Mouse (Mus musculus) heart, embryonic 10.5 days (tissue): ENCODE results near the gene Senp7. TPM values are rescaled to one million over a fixed set of nuclear protein-coding genes. Genes with fewer than 3 reads are reported as not detected.
A peak's percentile ranks its signal among the peaks of the same experiment; 100 is the strongest.

Experiments
- DNase-seq: peaks from one replicate; pipeline ENCODE4 v3.0.0-alpha.2; 2017; ENCODE audit warnings: low spot score
- H3K27ac ChIP-seq: fragments of 300-500 bp; sonication (generic); 2 replicates; pipeline ENCODE4 v1.5.1; 2016; ENCODE audit warnings: mild to moderate bottlenecking
- H3K27me3 ChIP-seq: fragments of 300-500 bp; sonication (generic); 2 replicates; pipeline ENCODE4 v1.6.1; 2016; ENCODE audit warnings: mild to moderate bottlenecking; ENCODE audit not compliant: poor library complexity, insufficient read depth, severe bottlenecking
- H3K36me3 ChIP-seq: fragments of 300-500 bp; sonication (generic); 2 replicates; pipeline ENCODE4 v1.6.1; 2016; ENCODE audit warnings: mild to moderate bottlenecking, moderate library complexity
- H3K4me1 ChIP-seq: fragments of 300-500 bp; sonication (generic); 2 replicates; pipeline ENCODE4 v1.6.1; 2016; ENCODE audit warnings: mild to moderate bottlenecking
- H3K4me3 ChIP-seq: fragments of 300-500 bp; sonication (generic); 2 replicates; pipeline ENCODE4 v1.5.1; 2016; ENCODE audit warnings: mild to moderate bottlenecking, moderate library complexity
- H3K9me3 ChIP-seq: fragments of 300-500 bp; sonication (generic); 2 replicates; pipeline ENCODE4 v1.6.1; 2016; ENCODE audit warnings: mild to moderate bottlenecking, moderate library complexity
- WGBS: fragments of 180-500 bp; shearing (Covaris S2); methylation state at CpG from one replicate; pipeline ENCODE4 v1.1.7; 2016; 5-methylcytosine and 5-hydroxymethylcytosine counted together
- polyA plus RNA-seq: library from polyadenylated mRNA; unstranded; fragments of >200 nt; fragmentation: Nextera tagmentation; extraction: Ambion mirVana; gene quantifications from 2 replicates; pipeline ENCODE4 v1.2.1, GENCODE M21; 2016

The Senp7 gene
- polyA plus RNA-seq, 1 experiment from 2014 or later = 23.3 TPM

- peak; percentile 94 for DNase-seq
- Histone ChIP-seq H3K27me3 (no peaks in the 10 kb centered on the region), H3K4me1 (peaks cover 8% of the 10 kb centered on the region; the same call in 1 of the 2 replicates), H3K27ac (peak within 1 kb of the TSS; percentile 96), H3K36me3 (peaks cover 26% of the 10 kb centered on the region), H3K9me3 (no peaks in the 10 kb centered on the region), H3K4me3 (peak within 1 kb of the TSS; percentile 94)
- under 1% methylated on average over 57 of the region's 63 CpGs for WGBS
Measured at GRCm38 (mm10) chr16:56037138-56038010, 10.8 kb upstream of the Senp7 start, which contains the start of gene Trmt10c. Gene Trmt10c (minus strand): TSS chr16:56037819.

DNA sequence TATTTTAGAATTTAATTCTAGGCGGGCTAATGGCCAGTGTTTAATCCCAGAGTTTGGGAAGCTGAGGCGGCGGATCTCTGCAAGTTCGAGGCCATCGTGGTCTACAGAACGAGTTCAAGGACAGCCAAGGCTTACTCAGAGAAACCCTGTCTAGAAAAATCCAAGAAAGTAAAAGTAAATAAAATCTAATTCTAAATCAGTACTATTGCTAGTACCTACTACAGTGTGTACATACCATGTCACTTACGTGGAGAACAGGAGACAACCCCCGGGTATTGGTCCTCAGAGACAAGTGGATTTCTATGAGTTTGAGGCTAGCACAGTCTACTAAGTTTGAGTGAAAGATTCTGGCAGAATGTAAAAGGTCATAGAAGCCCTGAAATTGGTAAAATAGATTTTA lies 10.0 kb upstream of the Senp7 start:
- peak overlapping the region; percentile 96 for H3K27ac ChIP-seq
- WGBS = 31% methylated on average over 8 of the region's 8 CpGs
- H3K4me3 ChIP-seq = peak overlapping the region; percentile 94
- H3K27me3 ChIP-seq = no peaks in the 10 kb centered on the region
- peaks cover 19% of the 10 kb centered on the region for H3K36me3 ChIP-seq
- H3K4me1 ChIP-seq = peaks cover 8% of the 10 kb centered on the region; the same call in 1 of the 2 replicates
- no peaks in the 10 kb centered on the region for H3K9me3 ChIP-seq
- DNase-seq = no peak

- Histone ChIP-seq H3K9me3 (no peaks in the 10 kb centered on the region), H3K4me1 (no peaks in the 10 kb centered on the region), H3K27me3 (no peaks in the 10 kb centered on the region), H3K36me3 (no peaks in the 10 kb centered on the region), H3K27ac (no peak overlapping the region), H3K4me3 (no peak overlapping the region)
- no peak for DNase-seq
- 82% methylated on average over 3 of the region's 3 CpGs for WGBS
Measured at GRCm38 (mm10) chr16:56055911-56056310, 7.8 kb downstream of the Senp7 start.

GRCm38 (mm10) chr16:56056944-56057590 lies 8.9 kb downstream of the Senp7 start:
- 71% methylated on average over 7 of the region's 7 CpGs for WGBS
- no peaks in the 10 kb centered on the region for H3K9me3 ChIP-seq
- no peaks in the 10 kb centered on the region for H3K36me3 ChIP-seq
- no peaks in the 10 kb centered on the region for H3K4me1 ChIP-seq
- H3K27me3 ChIP-seq = no peaks in the 10 kb centered on the region
- no peak overlapping the region for H3K27ac ChIP-seq
- no peak overlapping the region for H3K4me3 ChIP-seq
- peak; percentile 19 for DNase-seq

DNA sequence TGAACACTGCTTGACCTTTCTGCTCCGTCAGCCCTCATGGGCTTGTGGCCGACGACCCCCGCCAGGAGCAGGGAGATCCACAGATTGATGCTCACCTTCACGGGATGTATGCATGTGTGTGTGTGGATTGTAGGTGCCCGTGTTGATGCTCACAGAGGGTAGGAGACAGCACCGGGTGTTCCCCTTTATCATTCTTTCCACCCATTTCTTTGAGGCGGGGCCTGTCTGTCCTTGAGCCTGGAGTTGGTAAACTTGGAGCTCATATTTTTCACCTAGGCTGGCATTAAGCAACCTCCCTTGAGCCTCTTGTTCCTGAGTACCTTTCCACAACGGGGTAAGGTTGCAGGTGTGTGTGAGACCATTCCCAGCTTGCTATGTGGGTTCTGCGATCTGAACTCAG lies 10.0 kb downstream of the Senp7 start:
- no peaks in the 10 kb centered on the region for H3K27me3 ChIP-seq
- H3K4me1 ChIP-seq = no peaks in the 10 kb centered on the region
- 78% methylated on average over 10 of the region's 10 CpGs for WGBS
- H3K36me3 ChIP-seq = no peaks in the 10 kb centered on the region
- DNase-seq = peak; percentile 65
- H3K4me3 ChIP-seq = no peak overlapping the region
- H3K27ac ChIP-seq = no peak overlapping the region
- H3K9me3 ChIP-seq = no peaks in the 10 kb centered on the region

GRCm38 (mm10) chr16:56061995-56062594 lies 14.0 kb downstream of the Senp7 start:
- DNase-seq = no peak

GRCm38 (mm10) chr16:56062981-56063380 lies 14.8 kb downstream of the Senp7 start:
- Histone ChIP-seq H3K27ac (no peak overlapping the region), H3K36me3 (no peaks in the 10 kb centered on the region), H3K4me3 (no peak overlapping the region), H3K4me1 (no peaks in the 10 kb centered on the region), H3K9me3 (no peaks in the 10 kb centered on the region), H3K27me3 (0 out of 2 replicates have a peak, but pooled peaks cover 5% of the 10 kb centered on the region)
- WGBS = 74% methylated on average over 11 of the region's 11 CpGs
- DNase-seq = peak; percentile 17

More at GRCm38 (mm10) chr16:56061995-56062594, 14.0 kb downstream of the Senp7 start:
- 72% methylated on average over 7 of the region's 7 CpGs for WGBS
- Histone ChIP-seq H3K27ac (no peak overlapping the region), H3K27me3 (0 out of 2 replicates have a peak, but pooled peaks cover 5% of the 10 kb centered on the region), H3K36me3 (no peaks in the 10 kb centered on the region), H3K9me3 (no peaks in the 10 kb centered on the region), H3K4me3 (no peak overlapping the region), H3K4me1 (no peaks in the 10 kb centered on the region)

- H3K4me1 ChIP-seq = no peaks in the 10 kb centered on the region
- DNase-seq = peak; percentile 92
- H3K27me3 ChIP-seq = 0 out of 2 replicates have a peak, but pooled peaks cover 5% of the 10 kb centered on the region
- no peaks in the 10 kb centered on the region for H3K9me3 ChIP-seq
- peak overlapping the region; percentile 75 for H3K27ac ChIP-seq
- no peaks in the 10 kb centered on the region for H3K36me3 ChIP-seq
- peak overlapping the region; percentile 56 for H3K4me3 ChIP-seq
- WGBS = 8% methylated on average over 20 of the region's 20 CpGs
Measured at GRCm38 (mm10) chr16:56064334-56064990, 16.3 kb downstream of the Senp7 start.

DNA sequence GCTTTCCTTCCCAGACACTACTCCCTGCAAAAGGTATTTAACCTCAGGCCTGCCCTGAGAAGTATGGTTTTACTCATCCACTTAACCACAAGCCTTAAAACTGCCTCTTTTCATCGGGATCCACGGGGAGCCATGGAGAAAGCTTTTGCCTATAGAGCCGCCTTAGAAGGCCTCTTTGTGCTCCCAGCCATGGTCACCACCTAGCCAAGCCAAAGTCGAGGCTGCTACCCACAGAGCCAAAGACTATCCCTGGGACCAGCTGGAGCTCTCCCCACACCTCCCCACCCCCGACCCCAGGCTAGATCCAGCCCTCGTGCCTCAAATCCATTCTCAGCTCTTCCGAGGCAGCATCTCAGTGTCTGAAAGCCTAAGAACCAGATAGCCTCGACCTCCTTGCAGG lies 18.0 kb downstream of the Senp7 start:
- Histone ChIP-seq H3K4me3 (no peak overlapping the region), H3K27me3 (0 out of 2 replicates have a peak, but pooled peaks cover 5% of the 10 kb centered on the region), H3K36me3 (no peaks in the 10 kb centered on the region), H3K9me3 (no peaks in the 10 kb centered on the region), H3K27ac (no peak overlapping the region), H3K4me1 (no peaks in the 10 kb centered on the region)
- WGBS = 53% methylated on average over 8 of the region's 8 CpGs
- no peak for DNase-seq

DNA sequence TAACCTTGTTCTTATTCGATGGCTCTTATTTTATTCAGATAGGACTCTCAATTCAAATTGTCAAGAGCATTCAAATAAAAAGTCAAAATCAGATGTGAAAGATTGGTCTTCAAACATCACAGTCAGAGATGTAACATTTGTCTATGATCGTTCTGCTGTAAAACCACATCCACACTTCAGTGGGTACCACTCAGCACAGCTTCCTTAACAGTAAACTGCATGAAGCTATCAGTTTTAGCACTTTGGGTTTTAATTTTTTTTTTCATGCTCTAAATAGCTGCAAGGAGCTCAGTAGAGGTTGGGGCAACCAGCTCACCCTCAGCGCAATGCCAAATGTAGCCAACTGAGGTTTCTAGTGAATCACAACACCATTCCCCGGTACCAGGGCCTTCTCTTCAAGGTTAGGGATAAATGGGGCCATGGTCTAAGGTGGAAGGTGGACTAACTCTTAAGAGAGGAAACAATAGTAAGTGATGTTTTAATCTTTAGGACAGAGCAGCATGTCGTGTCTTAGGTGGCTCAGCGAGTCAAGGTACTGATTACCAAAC lies 20.5 kb downstream of the Senp7 start:
- Histone ChIP-seq H3K9me3 (no peaks in the 10 kb centered on the region), H3K27me3 (0 out of 2 replicates have a peak, but pooled peaks cover 5% of the 10 kb centered on the region), H3K36me3 (no peaks in the 10 kb centered on the region), H3K4me3 (no peak overlapping the region), H3K4me1 (no peaks in the 10 kb centered on the region), H3K27ac (no peak overlapping the region)
- DNase-seq = peak; percentile 61
- 82% methylated on average over 6 of the region's 6 CpGs for WGBS

DNA sequence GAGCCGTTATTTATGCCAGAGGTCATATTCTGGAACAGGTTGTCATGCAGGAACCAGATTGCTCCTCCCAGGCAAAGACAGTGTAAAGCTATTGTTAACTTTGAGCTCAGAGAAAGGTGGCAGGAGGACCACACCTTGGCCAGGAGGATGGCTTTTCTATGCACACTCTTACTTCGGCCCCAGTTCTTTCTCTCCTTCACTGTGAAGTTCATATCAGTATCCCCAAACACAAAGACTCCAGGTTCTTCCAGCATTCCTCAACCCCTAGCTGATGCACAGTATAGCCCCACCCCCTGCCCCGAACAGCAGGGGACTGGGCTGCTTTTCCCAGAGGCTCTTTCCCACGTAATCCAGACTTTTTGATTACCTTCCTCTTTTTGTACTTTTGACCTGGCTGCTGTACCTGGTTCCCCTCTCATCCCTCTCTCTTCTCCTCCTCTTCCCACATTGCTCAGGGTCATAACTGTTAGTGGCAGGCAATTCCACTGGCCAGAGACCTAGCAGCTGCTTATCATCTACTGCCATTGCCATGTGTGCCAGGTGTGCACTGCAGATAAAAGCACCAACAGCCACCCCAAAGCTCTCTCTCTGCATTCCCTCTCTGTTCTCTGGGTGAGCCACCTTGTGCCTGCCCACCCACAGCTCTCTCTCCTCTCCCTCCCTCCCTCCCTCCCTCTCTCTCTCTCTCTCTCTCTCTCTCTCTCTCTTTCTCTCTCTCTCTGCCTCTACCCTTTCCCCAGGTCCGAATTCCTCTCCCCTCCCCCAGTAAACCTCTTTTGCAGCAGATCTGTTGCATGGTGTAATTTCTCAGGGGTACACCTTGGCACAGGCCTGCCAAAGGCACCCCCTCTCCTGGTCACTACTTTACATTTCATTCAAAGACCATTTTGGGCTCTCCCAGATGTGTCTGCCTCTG lies 23.4 kb downstream of the Senp7 start:
- DNase-seq = peak; percentile 91
- H3K9me3 ChIP-seq = no peaks in the 10 kb centered on the region
- peak overlapping the region; percentile 19; the same call in 1 of the 2 replicates for H3K27ac ChIP-seq

More for the DNA sequence above, 23.4 kb downstream of the Senp7 start:
- Histone ChIP-seq H3K4me1 (peaks cover 4% of the 10 kb centered on the region), H3K36me3 (no peaks in the 10 kb centered on the region), H3K4me3 (no peak overlapping the region), H3K27me3 (no peaks in the 10 kb centered on the region)
- 39% methylated on average over 5 of the region's 5 CpGs for WGBS
